In genomic region chrX:106380608-106381007, GRCm38 (mm10) we compare ENCODE assay signal across 18 mouse cellular contexts.
DNase-seq lines count a peak whose midpoint lies in the region; ATAC-seq and TF ChIP-seq lines count a peak whose summit lies in the region.
"Had no signal": no experiment of that assay in that cellular context is flagged by ENCODE, and none has a peak within 500 bp of the region (broad histone marks: within the 10 kb centered on the region; RNA-seq: fewer than 3 reads in every experiment).

No protein-coding gene starts in this region.

- no peak overlapping the region for H3K4me3 ChIP-seq in gastrocnemius, adult 2 months
- no peak overlapping the region for H3K4me3 ChIP-seq in left cerebral cortex, adult 2 months
- H3K4me3 ChIP-seq in CH12.LX (replicated peaks in 1 of 3; ENCODE audit: low read depth in 2 of 3, low read length in 2 of 3, poor library complexity in 1 of 3) = no peak overlapping the region
- H3K4me3 ChIP-seq: forebrain, embryonic 12.5 days; liver, embryonic 15.5 days; midbrain, embryonic 15.5 days had no signal

- no peaks in the 10 kb centered on the region for H3K4me1 ChIP-seq in CH12.LX (ENCODE audit: control insufficient read depth in 1 of 2, insufficient read depth in 2 of 2)
- H3K4me1 ChIP-seq: forebrain, embryonic 12.5 days; liver, embryonic 15.5 days; midbrain, embryonic 15.5 days had no signal

- H3K27me3 ChIP-seq in CH12.LX (replicated peaks) = no peaks in the 10 kb centered on the region
- H3K27me3 ChIP-seq: forebrain, embryonic 12.5 days; liver, embryonic 15.5 days; midbrain, embryonic 15.5 days had no signal

- H3K9me3 ChIP-seq in CH12.LX (replicated peaks; ENCODE audit: low read length) = no peaks in the 10 kb centered on the region
- H3K9me3 ChIP-seq: forebrain, embryonic 12.5 days; liver, embryonic 15.5 days; midbrain, embryonic 15.5 days had no signal

- H3K9ac ChIP-seq in CH12.LX (ENCODE audit: insufficient read depth, low read depth) = no peak overlapping the region
- H3K9ac ChIP-seq: forebrain, embryonic 12.5 days; liver, embryonic 15.5 days; midbrain, embryonic 15.5 days had no signal

- intact Hi-C loops in gastrocnemius, adult 2 months (cut with DNase I) = no loop called here
- intact Hi-C loops in gastrocnemius, postnatal 36 days (cut with DNase I) = no loop called here
- intact Hi-C loops in left cerebral cortex, adult 2 months (cut with DNase I) = loop anchor here (10.0 kb wide), 2 partner anchors 176 to 356 kb away; partner anchors contain the start of gene Atp7a
- intact Hi-C loops in left cerebral cortex, postnatal 10 days (cut with DNase I) = loop anchor here (10.0 kb wide), 1 partner anchor 356 kb away; the partner anchor contains the start of gene Atp7a

- no peak for ATAC-seq in megakaryocyte, adult 5-6 weeks (ENCODE audit: poor library complexity, severe bottlenecking)
- ATAC-seq: lung, postnatal 0 days; midbrain, embryonic 15.5 days had no signal

- no peaks in the 10 kb centered on the region for H3K79me2 ChIP-seq in CH12.LX (replicated peaks; ENCODE audit: control insufficient read depth, extremely low read depth, insufficient read depth, poor library complexity, severe bottlenecking)

- in situ Hi-C loops in CH12.LX (cut with MboI; ENCODE audit: low pct_ligation_motif_present, low pct_unique_long_range_greater_than_20kb, low sequenced_read_pairs) = no loop called here

- TF ChIP-seq POLR2A in CH12.LX (IDR thresholded peaks at IDR 0.05; ENCODE audit: low read depth, low read length) = no peak

- no peak overlapping the region for H3K4me2 ChIP-seq in CH12.LX (ENCODE audit: insufficient read depth, low read depth, poor library complexity, severe bottlenecking)
- H3K4me2 ChIP-seq: forebrain, embryonic 12.5 days; liver, embryonic 15.5 days; midbrain, embryonic 15.5 days had no signal

- TF ChIP-seq RAD21 in CH12.LX (IDR thresholded peaks at IDR 0.05; ENCODE audit: low read depth, low read length) = peak; percentile 44

- no peaks in the 10 kb centered on the region for H3K36me3 ChIP-seq in CH12.LX (replicated peaks in 1 of 2; ENCODE audit: control insufficient read depth in 1 of 2, insufficient read depth in 1 of 2, low read length in 1 of 2)
- H3K36me3 ChIP-seq: forebrain, embryonic 12.5 days; liver, embryonic 15.5 days; midbrain, embryonic 15.5 days had no signal

- no peak for TF ChIP-seq EP300 in CH12.LX (IDR thresholded peaks at IDR 0.05; ENCODE audit: low read length)

- dilution Hi-C loops in CH12.LX (cut with MboI; ENCODE audit: extremely low pct_ligation_motif_present, extremely low pct_unique_long_range_greater_than_20kb, low sequenced_read_pairs) = no loop called here

- DNase-seq in gastrocnemius, adult 2 months = no peak
- no peak for DNase-seq in gastrocnemius, postnatal 36 days
- DNase-seq in left cerebral cortex, adult 2 months (ENCODE audit: extremely low spot score in 1 of 2, low spot score in 2 of 2) = no peak
- no peak for DNase-seq in left cerebral cortex, postnatal 10 days (ENCODE audit: extremely low spot score in 1 of 2, low spot score in 2 of 2)
- DNase-seq in CH12.LX (ENCODE audit: extremely low read depth) = peak; percentile 17
- peak; percentile 2 for DNase-seq in adipocyte (ENCODE audit: low spot score)
- no peak for DNase-seq in spleen, adult 12 weeks (ENCODE audit: low spot score)
- DNase-seq: adrenal gland, postnatal 10 days; cerebellum, adult 9-11 months; gastrocnemius, postnatal 14 days; kidney, adult 2 months; kidney, postnatal 4 days; thymus, postnatal 4 days had no signal

- peak; percentile 15; the same call in 1 of the 2 replicates for TF ChIP-seq CTCF in gastrocnemius, adult 2 months (IDR thresholded peaks at IDR 0.05)
- TF ChIP-seq CTCF in left cerebral cortex, adult 2 months (IDR thresholded peaks at IDR 0.05) = peak; percentile 21
- TF ChIP-seq CTCF in CH12.LX (conservative IDR thresholded peaks at IDR 0.05 in 1 of 2, IDR thresholded peaks at IDR 0.05 in 1 of 2; ENCODE audit: low read depth in 2 of 2, low read length in 2 of 2) = peak; percentile 35 to 46

- H3K27ac ChIP-seq in gastrocnemius, adult 2 months = no peak overlapping the region
- no peak overlapping the region for H3K27ac ChIP-seq in left cerebral cortex, adult 2 months
- no peak overlapping the region for H3K27ac ChIP-seq in CH12.LX (ENCODE audit: insufficient read depth, low read depth)
- H3K27ac ChIP-seq: forebrain, embryonic 12.5 days; liver, embryonic 15.5 days; midbrain, embryonic 15.5 days had no signal

TF ChIP-seq in CH12.LX, 34 proteins besides CTCF, POLR2A, EP300 and RAD21:
- no peak for TF ChIP-seq USF2 (conservative IDR thresholded peaks at IDR 0.05; ENCODE audit: low read depth, low read length)
- peak; percentile 39; the same call in 1 of the 2 replicates for TF ChIP-seq SMC3 (IDR thresholded peaks at IDR 0.05; ENCODE audit: low read depth, low read length)
TF ChIP-seq in CH12.LX: peak in this region for 1.

Comparison
In these comparisons a context has a peak if more than half of its experiments do, and no peak if none do; other contexts are left out.
1. DNase-seq: peak in CH12.LX (single experiment) and adipocyte (single experiment); none in gastrocnemius, adult 2 months (single experiment), gastrocnemius, postnatal 36 days (0 of 2), left cerebral cortex, adult 2 months (0 of 2), left cerebral cortex, postnatal 10 days (0 of 2) and spleen, adult 12 weeks (single experiment).
2. intact Hi-C loops: an anchor here in left cerebral cortex, adult 2 months (10.0 kb wide) and left cerebral cortex, postnatal 10 days (10.0 kb wide); none called in gastrocnemius, adult 2 months and gastrocnemius, postnatal 36 days.
3. Peak in every context shown above with its lines, with median percentiles within 50 percentile points of each other: CTCF ChIP-seq.